Mouse (Mus musculus) kidney, postnatal 25 days (tissue): ENCODE data around the gene Rbfox2.

Experiments used
- DNase-seq, 2 experiments: peaks; one replicate each; pipeline ENCODE4 v3.0.0; 2021; ENCODE audit warnings: mixed read lengths in 2 of 2

Rbfox2 gene

GRCm38 (mm10) chr15:77056001-77056790 is 250.6 kb downstream of the Rbfox2 start:
- no peak for DNase-seq

- no peak for DNase-seq
These were observed 252.1 kb downstream of the Rbfox2 start for GRCm38 (mm10) chr15:77054611-77055175.

GRCm38 (mm10) chr15:77053021-77053420 is 253.8 kb downstream of the Rbfox2 start:
- DNase-seq = no peak

GRCm38 (mm10) chr15:77052176-77052575 is 254.6 kb downstream of the Rbfox2 start:
- DNase-seq = no peak

GRCm38 (mm10) chr15:77050570-77050969 is 256.2 kb downstream of the Rbfox2 start, which contains the start of gene Mb:
Gene Mb (minus strand): TSS chr15:77050670.
- DNase-seq = no peak

DNA sequence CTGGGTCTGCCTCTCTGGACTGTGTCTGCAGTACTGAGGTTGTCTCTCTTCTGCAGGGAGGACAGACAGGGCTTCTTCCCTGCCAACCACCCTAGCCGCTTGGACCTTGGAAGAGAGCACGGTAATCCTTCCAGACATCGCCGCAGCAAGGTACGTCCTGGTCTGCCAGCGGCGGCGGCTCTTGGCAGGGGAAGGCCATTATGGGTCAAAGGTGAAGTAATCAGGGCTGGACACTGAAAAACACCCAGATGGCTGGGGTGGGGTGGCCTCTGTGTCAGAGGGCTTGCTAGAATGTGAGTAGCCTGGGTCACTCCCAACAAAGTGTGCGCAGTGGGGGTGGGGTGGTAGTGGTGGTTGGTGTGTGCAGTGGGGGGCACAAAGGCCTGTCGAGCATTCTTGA is 261.2 kb downstream of the Rbfox2 start:
- peak in 1 of 2 experiments; percentile 49 for DNase-seq

DNA sequence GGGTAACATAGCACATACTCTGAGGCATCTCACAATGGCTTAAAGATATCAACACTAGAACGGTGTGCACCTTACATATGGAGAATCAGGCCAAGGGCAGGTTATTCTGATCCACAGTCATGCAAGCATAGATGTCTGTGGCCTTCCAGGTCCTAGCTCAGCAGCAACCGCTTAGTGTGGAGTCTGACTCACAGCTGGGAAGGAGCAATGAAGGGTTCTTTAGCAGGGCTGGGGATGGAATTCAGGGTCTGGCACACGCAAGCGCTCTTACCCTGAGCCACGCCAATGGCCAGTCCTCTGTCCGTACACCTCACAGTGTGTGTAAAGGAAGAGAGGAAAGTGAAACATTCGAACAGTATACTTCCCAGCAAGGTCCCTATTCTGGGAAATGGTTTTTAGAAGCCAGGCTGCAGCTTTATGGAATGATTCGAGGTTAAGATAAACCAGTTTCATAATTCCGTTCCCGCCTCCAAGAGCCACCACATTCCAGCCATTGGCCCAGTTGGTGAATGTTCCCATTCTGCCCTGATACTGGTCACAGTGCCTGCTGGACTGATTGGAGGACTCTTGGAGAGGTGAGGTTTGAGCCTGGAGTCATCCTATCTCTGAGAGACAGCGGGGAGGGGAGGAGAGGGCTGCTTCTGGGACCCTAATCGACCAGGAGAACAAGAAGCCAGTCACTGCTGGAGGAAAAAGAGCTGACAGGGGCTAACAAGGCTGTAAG is 262.0 kb downstream of the Rbfox2 start, which contains the start of gene Apol6:
TSS of gene Apol6 (plus strand) at position 133 of the 724 bp plus-strand sequence.
- peak in 1 of 2 experiments; percentile 31 for DNase-seq

- DNase-seq = peak in 1 of 2 experiments; percentile 5
These were observed 266.0 kb downstream of the Rbfox2 start for GRCm38 (mm10) chr15:77040784-77041183.

GRCm38 (mm10) chr15:77039211-77039700 is 267.5 kb downstream of the Rbfox2 start:
- DNase-seq = peak in 1 of 2 experiments; percentile 30

DNA sequence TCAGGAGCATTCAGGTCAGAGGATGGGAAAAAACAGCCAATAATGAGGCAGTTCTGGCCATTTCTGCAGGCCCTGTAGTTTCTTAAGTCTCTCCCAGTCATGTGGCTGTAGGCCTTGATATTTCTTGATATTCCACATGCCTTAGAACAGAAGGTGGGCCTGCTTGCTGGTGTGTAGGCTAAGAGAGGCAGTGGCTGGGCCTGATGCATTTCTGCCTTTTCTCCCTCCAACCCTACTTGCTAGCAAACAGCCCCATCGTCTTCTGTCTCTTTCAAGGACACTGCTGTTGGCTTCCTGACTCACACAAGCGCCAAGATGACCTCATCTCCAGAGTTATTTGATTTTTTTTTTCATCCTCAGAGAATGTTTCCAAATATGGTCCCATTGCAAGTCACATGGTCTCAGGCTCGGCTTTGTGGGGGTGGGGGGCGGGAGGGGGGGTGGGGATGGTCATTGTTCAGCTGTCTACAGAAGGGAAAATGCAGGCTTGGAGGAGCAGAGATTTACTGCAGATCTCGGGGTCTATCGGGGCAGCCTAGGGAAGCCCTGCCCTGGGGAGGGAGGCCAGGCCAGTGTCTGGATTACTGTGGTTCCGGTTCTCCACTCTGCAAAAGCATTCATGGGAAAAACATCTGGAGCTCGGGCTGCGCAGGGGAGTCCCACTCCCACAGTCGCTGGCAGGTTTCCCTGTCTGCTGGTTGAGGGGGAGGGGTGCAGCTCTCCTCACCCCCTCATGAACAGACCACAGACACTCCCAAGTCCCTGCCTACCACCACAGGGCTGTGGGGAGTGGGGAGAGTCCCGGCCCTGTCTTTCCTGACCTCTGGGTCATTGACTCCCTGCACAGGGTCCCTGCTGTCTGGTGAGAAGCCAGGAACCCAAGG is 269.3 kb downstream of the Rbfox2 start:
- DNase-seq = peak; percentile 56 to 83

- no peak for DNase-seq
These were observed 269.9 kb downstream of the Rbfox2 start for GRCm38 (mm10) chr15:77036989-77037277.

GRCm38 (mm10) chr15:77036320-77036988 is 270.4 kb downstream of the Rbfox2 start:
- peak; percentile 57 to 85 for DNase-seq

DNA sequence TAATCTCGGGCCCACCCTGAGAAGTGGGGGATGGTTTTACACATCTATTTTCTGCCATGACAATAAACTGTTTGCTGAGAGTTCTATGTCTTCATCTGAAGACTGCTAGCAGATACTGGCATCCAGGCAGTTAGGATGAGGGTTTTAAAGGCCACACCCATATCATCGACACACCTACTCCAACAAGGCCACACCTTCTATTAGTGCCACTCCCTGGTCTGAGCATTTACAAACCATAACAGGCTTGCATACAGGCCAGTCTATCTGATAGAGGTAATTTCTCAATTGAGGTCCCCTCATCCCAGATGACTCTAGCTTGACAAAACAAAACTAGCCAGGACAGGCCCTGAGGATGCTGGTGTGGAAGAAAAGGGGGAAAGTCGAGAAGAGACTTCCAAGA is 271.2 kb downstream of the Rbfox2 start:
- DNase-seq = no peak

DNA sequence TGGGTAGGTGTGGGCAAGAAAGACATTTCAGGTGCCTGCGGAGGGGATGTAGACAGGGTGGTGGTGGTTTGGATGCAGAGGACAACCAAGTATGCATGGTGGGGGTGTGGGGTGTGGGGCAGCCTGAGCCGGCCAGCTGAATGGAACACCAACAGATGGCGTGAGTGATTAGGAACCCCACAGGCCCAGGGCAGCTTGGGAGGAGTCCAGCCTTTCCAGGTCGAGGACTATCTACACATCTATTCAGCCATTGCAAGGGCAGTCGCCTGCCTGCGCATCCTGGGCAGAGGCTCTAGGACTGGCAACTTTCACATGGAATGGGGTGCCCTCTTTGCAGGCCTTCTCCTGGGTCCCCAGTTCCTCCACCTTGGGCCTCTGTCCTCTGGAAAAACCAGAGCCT is 272.3 kb downstream of the Rbfox2 start:
- no peak for DNase-seq

DNA sequence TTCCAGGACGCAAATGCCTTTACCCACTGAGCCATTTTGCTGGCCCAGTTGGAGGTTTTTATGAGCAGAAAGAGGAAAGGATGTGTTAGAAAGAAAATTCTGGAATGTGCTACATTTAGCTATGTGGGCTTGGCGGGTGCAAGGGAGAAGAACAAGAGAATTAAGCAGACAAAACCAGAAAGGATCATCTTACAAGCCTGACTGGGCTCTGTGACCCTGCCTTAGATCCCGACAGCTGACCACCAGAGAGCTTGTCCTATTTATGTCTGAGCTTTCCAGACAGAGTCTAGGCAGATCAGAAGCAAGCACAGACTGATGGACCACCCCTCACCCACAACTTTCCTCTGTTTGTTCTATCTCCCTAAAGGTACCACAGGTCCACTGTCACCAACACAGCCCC is 275.5 kb downstream of the Rbfox2 start:
- no peak for DNase-seq

- peak; percentile 61 to 71 for DNase-seq
These were observed 277.3 kb downstream of the Rbfox2 start for GRCm38 (mm10) chr15:77029331-77029991.
